Mouse (Mus musculus) layer of hippocampus, adult 9-10 months (tissue): ENCODE results near the gene Hsf5.

Experiments used
- DNase-seq: peaks from one replicate; pipeline ENCODE4 v3.0.0; 2022; ENCODE audit warnings: low spot score

Gene Hsf5

DNA sequence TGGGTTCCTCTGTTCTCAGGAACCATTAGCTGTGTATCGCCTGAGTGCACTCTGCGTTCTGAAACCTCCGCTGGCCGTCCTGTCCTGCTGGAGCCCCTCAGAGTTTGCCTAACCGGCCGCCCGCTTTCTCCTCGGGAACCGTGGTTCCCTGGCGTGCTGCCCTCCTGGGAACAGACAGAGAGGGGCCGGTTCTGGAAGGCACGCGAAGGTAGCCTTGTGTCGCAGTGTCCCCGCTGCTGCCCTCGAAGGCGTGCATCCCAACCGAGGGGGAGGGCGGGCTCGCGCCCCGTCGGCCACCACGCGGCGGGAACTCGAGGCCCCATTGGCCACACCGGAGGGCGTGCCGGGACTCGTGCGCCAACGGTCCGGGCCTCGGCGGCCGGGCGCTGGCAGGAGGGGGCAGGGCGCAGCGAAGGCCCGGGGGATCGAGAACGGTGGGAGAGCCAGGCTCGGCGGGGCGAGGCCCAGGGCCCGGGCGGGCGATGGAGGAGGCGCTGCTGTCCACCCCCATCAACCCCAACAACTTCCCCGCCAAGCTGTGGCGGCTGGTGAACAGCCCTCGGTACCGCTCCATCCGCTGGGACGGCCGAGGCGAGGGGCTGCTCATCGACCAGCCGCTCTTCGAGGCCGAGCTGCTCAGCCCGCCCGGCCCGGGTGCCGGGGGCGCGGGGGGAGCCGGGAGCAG lies at the start of gene Hsf5:
Gene Hsf5 (plus strand): TSS at position 375 of the 685 bp plus-strand sequence.
- DNase-seq: no peak

DNA sequence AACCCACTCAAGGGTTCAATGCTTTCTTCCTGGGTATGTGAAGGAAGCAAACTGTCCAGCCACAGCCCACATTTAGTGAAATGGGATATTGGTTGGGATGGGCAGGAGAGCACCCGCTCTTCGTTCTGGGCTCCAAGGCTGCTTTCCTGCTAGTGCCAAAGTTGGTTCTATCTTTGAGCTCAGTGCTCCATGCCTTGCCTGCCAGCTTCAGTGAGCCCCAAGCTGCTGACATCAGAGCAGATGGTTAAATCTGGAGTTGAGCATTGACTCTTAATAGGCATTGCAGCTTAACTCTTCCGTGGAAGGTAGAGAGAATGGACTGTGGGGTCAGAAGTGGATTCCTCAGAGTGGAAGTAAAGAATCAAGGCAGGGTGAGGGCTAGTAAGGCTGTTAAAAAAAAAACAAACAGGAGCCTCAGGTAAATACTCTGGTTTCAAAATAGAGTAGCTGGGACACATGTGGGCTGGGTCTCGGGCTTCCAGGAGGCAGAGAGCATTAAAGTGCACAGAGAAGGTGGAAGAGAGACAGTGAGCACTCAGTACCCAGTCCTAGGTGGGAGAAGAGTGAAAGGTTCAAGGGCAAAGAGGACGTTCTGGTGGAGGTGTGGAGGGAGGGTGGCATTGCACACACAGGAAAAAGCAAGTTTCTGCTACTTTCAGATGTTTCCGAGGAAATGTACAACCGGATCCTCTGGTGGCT lies 48.6 kb upstream of the Hsf5 start, which contains the start of gene Sept4:
Gene Sept4 (plus strand): TSS at position 649 of the 699 bp plus-strand sequence.
- no peak for DNase-seq

DNA sequence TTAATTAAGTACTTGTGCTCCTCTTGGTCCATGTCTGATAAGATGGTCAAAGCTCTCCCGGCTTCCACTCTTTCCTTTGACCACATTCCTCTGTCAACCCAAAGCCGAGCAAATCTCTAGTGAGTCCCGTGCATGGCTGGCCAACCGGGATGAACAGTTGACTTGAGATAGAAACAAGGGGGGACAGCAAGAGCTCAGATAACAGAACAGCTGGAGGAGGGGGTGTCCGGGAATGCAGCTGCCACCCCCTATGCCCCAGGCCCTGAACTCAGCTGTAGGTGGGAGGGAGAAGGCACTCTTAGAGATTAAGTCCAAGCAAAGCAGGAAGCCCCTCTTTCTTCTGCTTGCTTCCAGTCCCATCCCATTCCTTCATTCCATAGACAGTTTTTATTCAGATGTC lies 46.2 kb upstream of the Hsf5 start:
- DNase-seq: no peak

DNA sequence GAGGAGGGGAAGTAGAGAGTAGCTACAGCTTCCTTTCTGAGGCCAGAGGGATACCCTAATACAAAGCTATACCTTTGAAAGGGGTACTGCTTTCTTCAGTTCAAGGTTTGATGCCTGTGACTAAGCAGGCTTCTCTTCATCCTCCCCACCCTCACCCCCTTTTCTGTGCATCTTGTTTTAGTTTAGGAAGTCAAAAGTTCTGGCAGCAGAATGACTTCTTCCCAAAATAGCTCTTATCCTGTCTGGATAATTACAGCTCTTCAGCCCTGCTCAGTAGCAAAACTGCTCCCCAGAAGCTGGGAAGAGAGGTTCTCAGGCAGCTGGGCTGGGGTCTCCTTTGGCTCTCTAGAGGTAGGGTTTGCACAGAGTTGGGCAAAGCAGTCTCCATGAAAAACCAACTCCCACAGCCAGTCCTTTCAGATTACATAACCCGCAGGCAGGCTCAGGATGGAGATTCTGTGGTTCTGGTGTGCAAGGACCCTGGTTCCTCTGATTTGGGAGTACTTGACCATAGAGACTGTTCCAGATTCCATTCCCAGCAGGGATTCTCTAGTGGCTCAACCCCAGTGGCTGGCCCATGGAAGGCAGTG lies 45.5 kb upstream of the Hsf5 start:
- no peak for DNase-seq

DNA sequence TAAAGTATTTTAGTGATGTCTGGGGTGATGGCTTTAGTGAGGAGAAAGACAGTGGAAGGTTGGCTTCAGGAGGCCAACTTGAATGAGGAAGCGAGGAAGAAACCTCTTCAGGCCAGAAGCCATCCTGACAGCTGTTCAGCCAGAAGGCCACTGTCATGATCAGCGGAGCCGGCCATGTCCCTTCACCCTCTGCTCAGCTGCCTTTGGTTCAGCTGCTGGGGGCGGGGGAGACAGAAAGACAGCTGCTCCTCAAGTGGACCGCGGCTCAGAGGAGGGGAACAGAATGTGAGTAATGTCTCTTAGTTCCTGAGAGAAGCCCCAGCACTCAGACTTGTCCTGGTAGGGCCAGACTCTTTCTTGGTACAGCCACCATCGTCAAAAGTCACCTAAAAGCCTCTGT lies 43.2 kb upstream of the Hsf5 start:
- no peak for DNase-seq

DNA sequence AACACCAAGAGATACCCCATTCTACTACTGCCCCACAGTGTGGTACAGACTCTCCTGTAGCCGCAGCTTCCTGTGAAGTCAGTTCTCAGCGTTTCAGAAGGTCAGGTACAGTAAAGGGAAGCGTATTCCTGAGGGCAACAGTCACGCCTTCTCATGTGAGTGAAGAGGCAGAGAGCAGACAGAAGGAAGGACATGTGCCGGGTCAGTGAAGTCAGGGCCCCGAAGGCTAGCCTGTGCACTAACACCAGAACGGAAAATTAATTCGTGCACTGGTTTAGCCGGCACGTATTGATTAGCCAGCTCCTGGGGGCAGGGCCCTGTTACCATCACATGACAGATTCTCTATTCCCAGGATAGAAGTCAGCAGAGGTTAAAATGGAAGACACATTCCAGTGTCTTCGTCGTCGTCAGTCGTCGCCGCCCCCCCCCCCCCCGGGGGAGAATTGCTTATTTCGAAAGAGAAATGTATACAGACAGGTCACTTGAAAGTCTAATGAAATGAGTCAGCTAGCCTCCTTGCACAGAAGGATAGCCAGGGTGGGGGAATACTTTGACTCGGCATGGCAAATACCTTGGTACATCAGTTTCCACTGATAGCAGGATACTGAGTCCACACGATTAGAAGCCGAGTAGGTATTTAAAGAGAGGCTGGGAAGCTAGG lies 42.3 kb upstream of the Hsf5 start:
- DNase-seq: no peak

DNA sequence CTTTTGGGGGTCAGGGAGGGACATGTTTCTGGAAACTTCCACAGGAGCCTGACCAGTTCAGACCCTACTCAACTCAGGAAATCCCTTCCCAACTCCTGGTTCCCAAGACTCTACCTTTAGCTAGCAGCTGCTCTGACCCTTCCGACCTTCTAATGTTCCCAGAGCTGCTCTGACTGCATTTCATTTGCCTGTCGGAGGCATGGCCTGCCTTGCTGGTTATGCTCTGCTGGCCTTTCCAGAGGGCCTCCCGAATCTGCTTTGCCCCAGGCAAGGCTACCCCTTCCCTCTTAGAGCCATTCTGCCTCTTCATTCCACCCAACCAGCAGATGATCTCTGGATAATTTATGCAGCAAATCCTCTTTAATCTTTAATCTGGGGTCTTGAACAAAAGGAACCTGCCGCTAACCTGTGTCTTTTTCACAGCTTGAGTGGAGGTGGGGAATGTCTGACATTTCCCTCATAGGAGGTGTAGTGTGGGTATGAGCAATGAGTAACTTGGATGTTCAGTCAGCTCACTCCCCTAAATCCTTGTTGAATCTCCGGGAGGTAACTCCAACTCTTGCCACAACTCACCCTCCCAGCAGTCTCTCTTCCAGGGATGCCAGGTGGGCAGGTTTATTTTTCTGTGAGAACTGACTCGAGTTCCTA lies 39.2 kb upstream of the Hsf5 start:
- DNase-seq: no peak

DNA sequence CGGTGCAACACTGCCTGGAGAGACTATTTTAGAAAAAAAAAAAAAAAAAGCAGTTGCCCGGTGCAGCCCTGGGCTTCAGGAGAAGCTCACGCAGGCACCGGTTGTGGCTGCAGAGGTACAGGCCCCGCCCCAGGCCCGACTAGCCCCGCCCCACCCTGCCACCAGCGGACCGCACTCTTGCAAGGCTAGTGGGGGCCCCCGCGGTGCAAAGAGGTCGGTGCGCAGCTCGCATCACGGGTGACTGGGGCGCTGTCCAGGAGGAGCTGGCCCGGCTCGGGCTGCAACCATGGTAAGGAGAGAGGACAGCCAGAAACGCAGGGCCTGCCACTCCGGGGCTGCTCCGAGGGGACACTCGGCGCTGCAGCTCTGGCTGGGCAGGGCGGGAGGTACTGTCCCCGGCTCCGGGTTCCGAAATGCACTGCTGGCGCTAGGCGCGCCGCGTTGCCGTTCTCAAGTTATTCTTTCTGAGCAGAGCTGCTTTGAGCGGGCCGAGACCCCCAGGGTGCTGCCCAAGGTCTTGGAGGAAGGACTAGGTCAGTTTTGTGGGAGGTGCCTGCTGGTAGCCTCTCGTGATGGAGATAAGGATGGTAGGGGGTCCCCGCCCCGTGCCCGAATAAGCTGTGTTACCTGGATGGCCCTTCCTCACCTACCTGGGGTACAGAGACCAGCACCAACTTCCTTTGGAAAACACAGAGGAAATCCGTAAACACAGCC lies 38.6 kb upstream of the Hsf5 start:
- no peak for DNase-seq

DNA sequence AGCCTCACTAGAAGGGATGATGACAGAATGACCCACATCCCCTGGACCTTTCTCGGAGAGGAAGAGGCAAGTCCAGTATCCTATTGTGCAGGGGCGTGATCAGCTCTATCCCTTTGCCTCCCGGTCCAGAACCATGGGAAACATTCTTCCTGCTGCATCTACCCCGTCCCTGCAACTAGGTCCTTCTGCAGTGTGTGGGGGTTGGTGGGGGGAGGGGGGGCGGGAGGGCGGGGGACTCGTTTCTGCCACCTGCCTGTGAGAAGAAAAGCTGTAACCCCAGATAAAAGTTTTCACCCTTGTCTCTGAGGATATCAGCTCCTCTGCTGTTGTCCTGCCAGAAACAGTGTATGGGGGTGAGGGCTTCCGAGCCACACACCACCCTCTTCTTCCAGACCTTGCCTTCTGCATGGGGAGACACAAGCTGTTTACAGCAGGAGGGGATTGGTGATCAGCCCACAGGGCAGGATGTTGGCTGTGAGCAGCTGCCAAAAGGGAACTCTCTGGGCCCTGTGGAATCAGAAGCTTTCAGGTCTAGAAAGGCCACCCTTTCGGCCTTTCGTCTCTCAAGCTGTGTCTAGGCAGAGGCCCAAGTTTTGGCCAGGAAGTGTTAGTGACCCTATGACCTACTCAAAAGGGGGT lies 37.9 kb upstream of the Hsf5 start:
- no peak for DNase-seq

DNA sequence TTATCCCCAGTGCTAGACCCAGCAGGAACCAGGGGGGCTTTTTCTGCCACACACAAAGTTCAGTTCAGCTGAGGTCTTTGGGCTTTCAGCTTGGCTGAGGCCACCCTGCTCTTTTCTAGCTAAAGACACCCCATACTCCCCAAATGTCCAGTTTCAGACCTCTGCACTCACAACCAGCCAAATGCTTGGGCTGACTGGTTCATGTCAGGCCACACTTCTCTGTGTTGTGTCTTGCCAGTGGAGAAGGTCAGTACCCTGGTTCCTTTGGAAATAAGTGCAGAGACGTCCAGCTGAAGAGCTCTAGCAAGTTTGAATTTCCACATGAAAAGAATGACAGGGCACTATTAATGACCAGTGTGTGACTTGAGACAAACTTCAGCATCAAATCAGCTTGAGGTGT lies 37.3 kb upstream of the Hsf5 start:
- DNase-seq: no peak

DNA sequence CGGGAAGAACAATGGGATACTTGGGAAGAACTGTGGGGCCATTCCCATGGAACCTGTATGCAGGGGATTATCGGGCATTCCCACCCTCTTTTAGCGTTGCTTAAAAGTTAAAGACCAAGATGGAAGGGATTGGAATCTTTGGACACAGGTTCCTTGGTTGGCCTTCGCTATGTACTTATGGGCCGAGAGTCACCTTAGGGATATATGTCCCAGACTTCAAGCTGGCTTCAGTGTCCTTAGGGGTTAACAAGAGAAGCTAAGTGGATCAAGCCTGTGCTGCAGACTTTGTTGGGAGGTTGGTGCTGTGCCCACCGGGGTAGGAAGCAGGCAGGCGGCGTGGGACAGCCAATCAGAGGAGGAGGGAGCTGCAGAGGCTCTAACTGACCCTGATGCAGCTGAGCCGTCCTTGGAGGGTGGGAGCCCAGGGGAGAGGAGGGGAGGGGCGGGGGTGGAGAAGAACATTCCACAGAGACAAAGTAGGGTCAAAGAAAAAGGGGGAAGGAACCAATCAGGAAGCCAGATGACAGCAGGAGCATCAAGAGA lies 36.4 kb upstream of the Hsf5 start:
- no peak for DNase-seq

DNA sequence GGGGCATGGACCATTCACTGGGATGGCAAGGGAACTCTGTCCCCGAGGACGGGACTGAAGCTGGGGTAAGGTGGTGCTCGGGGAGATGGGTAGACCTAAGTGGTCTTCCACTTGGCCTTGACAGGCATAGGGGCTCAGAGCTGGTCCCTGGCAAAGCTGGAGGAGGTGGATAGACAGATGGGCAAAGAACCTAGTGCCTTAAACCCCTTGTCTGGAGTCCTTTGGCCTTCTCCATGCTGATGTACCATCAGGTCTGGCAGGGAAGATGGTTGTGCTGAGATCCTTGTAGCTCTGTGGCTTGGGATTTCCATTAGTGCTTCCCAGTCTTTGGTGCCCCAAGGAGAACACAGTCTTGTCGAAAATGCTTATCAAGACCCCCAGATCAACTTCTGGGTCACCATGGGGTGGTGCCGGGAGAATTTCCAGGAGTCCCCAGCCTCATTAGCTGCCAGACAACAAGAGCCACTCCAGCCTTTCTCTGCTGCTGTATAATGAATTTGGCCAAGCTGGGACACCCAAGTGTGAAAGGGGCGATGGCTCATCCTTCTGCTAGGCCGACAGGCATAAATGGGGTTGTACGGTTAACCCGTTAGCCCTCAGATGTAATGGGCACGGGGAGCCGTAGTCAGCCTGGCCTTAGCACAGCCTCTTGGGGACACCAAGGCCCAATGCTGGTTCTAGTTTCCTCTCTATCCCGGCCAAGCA lies 35.7 kb upstream of the Hsf5 start:
- no peak for DNase-seq

DNA sequence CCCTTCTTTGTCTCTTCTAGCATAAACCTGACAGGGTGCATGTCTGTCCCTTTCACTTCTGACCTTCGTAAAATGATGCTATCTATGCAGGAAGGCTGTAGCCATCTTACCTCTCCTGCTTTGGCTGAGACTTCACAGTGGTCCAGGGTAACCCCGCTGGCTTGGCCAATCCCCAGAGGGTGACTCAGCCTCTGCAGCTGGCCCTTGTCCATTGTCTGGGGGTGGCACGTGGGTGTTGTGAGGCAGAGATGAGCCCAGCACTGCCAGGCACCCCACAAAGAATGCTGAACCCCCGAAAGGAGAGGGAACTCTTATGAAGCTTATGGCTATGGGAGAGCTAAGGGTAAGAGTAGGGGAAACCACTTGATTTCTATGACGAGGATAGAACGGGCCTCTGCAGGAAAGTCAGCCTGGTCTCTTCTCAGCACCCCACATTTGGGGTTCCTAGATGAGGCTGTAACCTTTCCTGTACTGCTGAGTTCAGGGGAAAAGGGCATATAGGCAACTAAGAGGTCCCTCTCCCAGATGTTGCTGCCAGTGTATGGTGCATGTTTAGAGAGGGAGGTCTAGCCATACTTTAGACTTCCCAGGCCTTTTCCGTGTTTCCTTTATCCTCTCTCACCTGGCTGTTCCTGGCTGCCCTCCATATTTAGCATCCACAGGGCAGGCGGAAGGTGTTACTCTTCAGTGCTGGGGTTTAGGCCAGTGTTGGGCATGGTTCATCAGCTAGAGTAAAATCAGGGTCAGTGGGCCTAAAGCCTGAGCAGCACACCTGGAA lies 34.8 kb upstream of the Hsf5 start:
- peak; percentile 54 for DNase-seq

DNA sequence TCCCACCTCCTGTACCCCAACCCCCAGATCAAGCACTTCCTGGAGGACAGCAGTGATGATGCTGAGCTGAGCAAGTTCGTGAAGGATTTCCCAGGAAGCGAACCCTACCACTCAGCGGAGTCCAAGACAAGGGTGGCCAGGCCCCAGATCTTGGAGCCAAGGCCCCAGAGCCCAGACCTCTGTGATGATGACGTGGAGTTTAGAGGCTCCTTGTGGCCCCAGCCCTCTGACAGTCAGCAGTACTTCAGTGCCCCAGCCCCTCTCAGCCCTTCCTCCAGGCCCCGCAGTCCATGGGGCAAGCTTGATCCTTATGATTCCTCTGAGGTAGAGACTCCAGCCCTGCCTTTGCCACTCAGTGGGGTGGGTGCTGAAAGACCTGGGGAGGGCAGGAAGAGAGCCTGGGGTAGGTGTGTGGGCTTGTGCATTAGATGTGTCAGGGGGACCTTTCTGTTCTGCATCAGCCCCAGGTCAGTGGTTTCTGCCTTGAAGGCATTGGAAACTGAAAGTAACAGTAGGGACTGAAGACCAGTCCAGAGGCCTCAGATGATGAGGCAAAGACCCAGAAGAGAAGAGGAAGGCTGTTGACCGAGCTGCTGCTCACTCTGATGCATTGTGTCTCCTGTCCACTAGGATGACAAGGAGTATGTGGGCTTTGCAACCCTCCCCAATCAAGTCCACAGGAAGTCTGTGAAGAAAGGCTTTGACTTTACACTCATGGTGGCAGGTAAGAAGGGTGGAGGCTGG lies 33.5 kb upstream of the Hsf5 start:
- no peak for DNase-seq

DNA sequence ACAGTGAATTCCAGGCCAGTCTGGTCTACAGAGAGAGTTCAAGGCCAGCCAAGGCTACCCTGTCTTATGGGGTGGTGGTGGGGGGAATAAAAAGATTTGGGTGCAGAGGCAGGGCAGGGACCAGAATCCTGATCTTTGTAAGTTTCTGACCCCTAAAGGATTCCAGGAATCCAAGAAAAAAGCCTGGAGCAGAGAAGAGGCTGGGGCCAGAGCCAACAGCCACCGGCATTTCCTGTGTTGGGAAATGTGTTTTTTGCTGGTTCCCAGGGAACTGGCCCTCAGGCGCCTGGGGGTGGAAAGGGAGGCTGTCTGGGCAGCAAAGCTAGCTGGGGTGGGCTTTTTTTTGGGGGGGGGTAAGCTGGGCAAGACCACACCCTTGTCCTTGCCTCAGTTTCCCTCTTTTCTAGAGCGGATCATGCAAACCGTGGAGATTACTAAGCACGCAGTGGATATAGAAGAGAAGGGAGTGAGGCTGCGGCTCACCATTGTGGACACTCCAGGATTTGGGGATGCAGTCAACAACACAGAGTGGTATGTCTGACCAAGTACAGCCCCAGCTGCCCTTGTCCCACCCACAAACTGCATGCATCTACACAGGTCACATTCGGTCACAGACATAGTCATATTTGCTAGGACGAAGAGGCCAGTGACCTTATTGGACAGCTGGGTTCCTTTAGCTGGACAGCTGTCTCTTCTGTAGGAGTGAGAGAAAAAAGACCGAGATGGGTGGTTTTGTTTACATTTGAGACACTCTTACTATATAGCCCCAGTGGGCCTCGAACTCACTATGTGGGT lies 32.1 kb upstream of the Hsf5 start:
- DNase-seq: no peak

DNA sequence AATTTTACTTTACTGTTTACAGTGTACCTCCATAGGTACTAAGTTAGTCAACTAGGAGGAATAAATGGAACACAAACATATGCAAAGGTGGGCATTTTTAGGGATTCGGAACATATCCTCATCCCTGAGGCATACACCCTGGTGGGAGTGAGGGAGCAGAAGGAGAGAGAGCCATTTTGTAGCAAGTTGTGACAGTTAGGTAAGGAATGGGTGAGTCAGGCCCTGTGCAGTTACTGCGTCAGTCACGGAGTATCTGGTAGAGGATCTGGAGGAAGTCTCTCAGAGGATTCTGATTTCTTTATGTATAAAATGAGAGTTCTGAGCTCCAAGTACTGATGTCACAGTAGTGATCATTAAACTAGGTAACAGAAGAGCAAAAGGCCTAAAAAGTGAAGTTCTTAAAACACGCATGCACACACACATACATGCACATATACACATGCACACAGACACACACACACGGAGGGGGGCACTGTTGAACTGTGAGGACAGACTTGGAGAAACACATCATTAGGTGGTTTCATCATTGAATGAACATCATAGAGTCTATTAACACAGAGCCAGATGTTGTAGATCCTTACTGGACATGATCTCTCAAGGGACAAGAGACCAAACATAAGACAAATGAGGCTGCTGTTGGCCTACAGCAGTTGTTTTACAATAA lies 29.6 kb upstream of the Hsf5 start:
- DNase-seq: no peak

DNA sequence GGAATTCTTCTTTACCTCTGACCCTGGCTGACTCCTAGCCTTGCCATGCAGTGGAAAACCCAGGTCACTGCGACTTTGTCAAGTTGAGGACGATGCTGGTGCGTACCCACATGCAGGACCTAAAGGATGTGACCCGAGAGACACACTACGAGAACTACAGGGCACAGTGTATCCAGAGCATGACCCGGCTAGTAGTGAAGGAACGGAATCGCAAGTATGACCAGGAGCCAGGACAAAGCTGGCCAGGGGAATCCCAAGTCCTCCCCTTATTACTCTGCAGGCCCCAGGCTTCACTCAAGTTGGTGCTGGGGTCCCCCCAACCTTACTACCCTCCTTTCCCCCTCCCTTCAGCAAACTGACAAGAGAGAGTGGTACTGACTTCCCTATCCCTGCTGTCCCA lies 27.4 kb upstream of the Hsf5 start:
- DNase-seq: no peak
